Mouse (Mus musculus): ENCODE data around the gene Pak7.

GRCm38 (mm10) chr2:136416381-136416780 is 28.6 kb upstream of the Pak7 start:
- TF ChIP-seq CTCF (IDR thresholded peaks at IDR 0.05; ENCODE audit: extremely low read depth, insufficient read depth, low read length) (no peak), POLR2A (IDR thresholded peaks at IDR 0.05; ENCODE audit: extremely low read depth, insufficient read depth, low read length) (no peak)

Measured in cortical plate, adult 2 months (tissue).